10 mouse cellular contexts compared by ENCODE assay signal in genomic region chr9:94927101-94927500, GRCm38 (mm10).
DNase-seq lines count a peak whose midpoint lies in the region; ATAC-seq and TF ChIP-seq lines count a peak whose summit lies in the region.
"Had no signal": no experiment of that assay in that cellular context is flagged by ENCODE, and none has a peak within 500 bp of the region (broad histone marks: within the 10 kb centered on the region; RNA-seq: fewer than 3 reads in every experiment).

No protein-coding gene starts in this region.

- H3K9me3 ChIP-seq in hindbrain, postnatal 0 days (ENCODE audit: low read length): no peaks in the 10 kb centered on the region
- H3K9me3 ChIP-seq in hindbrain, embryonic 12.5 days (replicated peaks): 0 out of 2 replicates have a peak, but pooled peaks cover 3% of the 10 kb centered on the region
- no peaks in the 10 kb centered on the region for H3K9me3 ChIP-seq in neural tube, embryonic 15.5 days (replicated peaks)
- H3K9me3 ChIP-seq: intestine, embryonic 15.5 days had no signal

- H3K4me3 ChIP-seq in hindbrain, postnatal 0 days (ENCODE audit: low read length): no peak overlapping the region
- no peak overlapping the region for H3K4me3 ChIP-seq in hindbrain, embryonic 12.5 days
- no peak overlapping the region for H3K4me3 ChIP-seq in neural tube, embryonic 15.5 days (replicated peaks)
- H3K4me3 ChIP-seq: erythroblast, embryonic 14.5 days; intestine, embryonic 15.5 days had no signal

- DNase-seq in hindbrain, postnatal 0 days (ENCODE audit: low spot score): no peak
- peak; percentile 46 for DNase-seq in CD4-positive helper T cell, adult 2 months (ENCODE audit: low read depth, low spot score)
- DNase-seq in B cell, adult 2 months: no peak
- DNase-seq in testis, postnatal 10 days (ENCODE audit: low spot score): no peak

- ATAC-seq in hindbrain, postnatal 0 days: no peak
- ATAC-seq in hindbrain, embryonic 12.5 days (ENCODE audit: low FRiP score): no peak
- peak; percentile 71 for ATAC-seq in activated CD4-positive, CD25-positive, alpha-beta regulatory T cell, adult 4 months
- ATAC-seq in megakaryocyte progenitor cell, adult 5-6 weeks (replicated peaks; ENCODE audit: poor library complexity): peak; percentile 90
- no peak for ATAC-seq in neural tube, embryonic 15.5 days (ENCODE audit: low FRiP score)
- ATAC-seq: intestine, embryonic 15.5 days had no signal

- no peak overlapping the region for H3K27ac ChIP-seq in hindbrain, postnatal 0 days
- H3K27ac ChIP-seq in hindbrain, embryonic 12.5 days: no peak overlapping the region
- H3K27ac ChIP-seq in neural tube, embryonic 15.5 days (replicated peaks): no peak overlapping the region
- H3K27ac ChIP-seq: intestine, embryonic 15.5 days had no signal

- no peaks in the 10 kb centered on the region for H3K4me1 ChIP-seq in hindbrain, postnatal 0 days (ENCODE audit: insufficient read depth, low read length)
- H3K4me1 ChIP-seq in hindbrain, embryonic 12.5 days: no peaks in the 10 kb centered on the region
- peaks cover 3% of the 10 kb centered on the region for H3K4me1 ChIP-seq in neural tube, embryonic 15.5 days
- H3K4me1 ChIP-seq: intestine, embryonic 15.5 days had no signal

- H3K36me3 ChIP-seq in hindbrain, postnatal 0 days (ENCODE audit: insufficient read depth, low read length): no peaks in the 10 kb centered on the region
- no peaks in the 10 kb centered on the region for H3K36me3 ChIP-seq in hindbrain, embryonic 12.5 days
- no peaks in the 10 kb centered on the region for H3K36me3 ChIP-seq in neural tube, embryonic 15.5 days
- H3K36me3 ChIP-seq: intestine, embryonic 15.5 days had no signal

- H3K4me2 ChIP-seq in hindbrain, postnatal 0 days (ENCODE audit: low read depth, low read length): no peak overlapping the region
- H3K4me2 ChIP-seq in hindbrain, embryonic 12.5 days (replicated peaks): no peak overlapping the region
- H3K4me2 ChIP-seq in neural tube, embryonic 15.5 days: no peak overlapping the region
- H3K4me2 ChIP-seq: intestine, embryonic 15.5 days had no signal

- H3K27me3 ChIP-seq in hindbrain, postnatal 0 days (ENCODE audit: insufficient read depth, low read length): no peaks in the 10 kb centered on the region
- no peaks in the 10 kb centered on the region for H3K27me3 ChIP-seq in hindbrain, embryonic 12.5 days
- H3K27me3 ChIP-seq in neural tube, embryonic 15.5 days (replicated peaks): no peaks in the 10 kb centered on the region
- H3K27me3 ChIP-seq: intestine, embryonic 15.5 days had no signal

- TF ChIP-seq CTCF in hindbrain, postnatal 0 days (IDR thresholded peaks at IDR 0.05; ENCODE audit: low read depth): peak; percentile 50

- no peak overlapping the region for H3K9ac ChIP-seq in hindbrain, postnatal 0 days (replicated peaks; ENCODE audit: low read length)
- H3K9ac ChIP-seq in hindbrain, embryonic 12.5 days: no peak overlapping the region
- H3K9ac ChIP-seq in neural tube, embryonic 15.5 days (replicated peaks): no peak overlapping the region
- H3K9ac ChIP-seq: intestine, embryonic 15.5 days had no signal

Comparison
In these comparisons a context has a peak if more than half of its experiments do, and no peak if none do; other contexts are left out.
1. ATAC-seq: peak in activated CD4-positive, CD25-positive, alpha-beta regulatory T cell, adult 4 months (single experiment) and megakaryocyte progenitor cell, adult 5-6 weeks (single experiment); none in hindbrain, postnatal 0 days (single experiment), hindbrain, embryonic 12.5 days (single experiment) and neural tube, embryonic 15.5 days (single experiment).